Mouse (Mus musculus): Measurements from ENCODE around the gene Tspoap1.

DNA sequence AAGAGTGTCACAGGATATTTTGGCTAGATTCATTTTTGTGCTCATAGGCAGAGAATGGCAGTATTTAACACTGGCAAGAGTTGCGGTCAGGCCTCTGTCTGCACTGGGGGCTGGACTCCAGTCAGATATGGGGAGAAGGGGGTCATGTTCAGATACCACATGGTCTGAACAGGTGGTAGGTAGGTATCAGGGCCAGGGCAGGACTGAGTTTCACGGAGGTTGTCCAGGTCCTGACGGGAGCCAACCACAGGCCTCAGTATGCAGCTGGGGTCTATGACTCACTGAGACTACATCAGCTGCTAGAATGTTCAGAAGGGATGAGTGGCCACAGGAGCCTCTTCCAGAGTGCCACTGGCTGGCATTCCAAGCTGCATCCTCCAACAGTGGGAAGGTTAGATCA lies 12.0 kb downstream of the Tspoap1 start:
- TF ChIP-seq CTCF (IDR thresholded peaks at IDR 0.05): no peak
- no peak for TF ChIP-seq EP300 (IDR thresholded peaks at IDR 0.05)
